Mouse (Mus musculus) splenic B cell, adult 2 months (primary cell): ENCODE measurements around the gene Prr5l.

Experiments used
- DNase-seq: peaks from one replicate; pipeline ENCODE4 v3.0.0-alpha.2; 2011; ENCODE audit warnings: low read depth, low spot score
- H3K27me3 ChIP-seq: 2 replicates; pipeline ENCODE4 v1.6.1; 2012; ENCODE audit warnings: mild to moderate bottlenecking, low read length, moderate library complexity, mixed read lengths; ENCODE audit not compliant: control insufficient read depth, poor library complexity, insufficient read depth, severe bottlenecking
- H3K36me3 ChIP-seq: 2 replicates; pipeline ENCODE4 v1.6.1; 2012; ENCODE audit warnings: mild to moderate bottlenecking, low read length, moderate library complexity, mixed read lengths; ENCODE audit not compliant: control insufficient read depth, poor library complexity, insufficient read depth, severe bottlenecking

The Prr5l gene

GRCm38 (mm10) chr2:101668751-101669150, 214.1 kb downstream of the Prr5l start:
- no peaks in the 10 kb centered on the region for H3K27me3 ChIP-seq
- DNase-seq, result no peak
- H3K36me3 ChIP-seq, result no peaks in the 10 kb centered on the region

- H3K36me3 ChIP-seq, result no peaks in the 10 kb centered on the region
- H3K27me3 ChIP-seq, result no peaks in the 10 kb centered on the region
- no peak for DNase-seq
Observed at GRCm38 (mm10) chr2:101665703-101666092, 217.1 kb downstream of the Prr5l start.

- peak; percentile 78 for DNase-seq
- H3K27me3 ChIP-seq, result no peaks in the 10 kb centered on the region
- no peaks in the 10 kb centered on the region for H3K36me3 ChIP-seq
Observed at GRCm38 (mm10) chr2:101665058-101665702, 217.6 kb downstream of the Prr5l start.
